Mouse (Mus musculus) gonadal fat pad, adult 2 months (tissue): ENCODE measurements around the gene Psmd11. TPM values are rescaled to one million over a fixed set of nuclear protein-coding genes. Genes with fewer than 3 reads are reported as not detected.

Experiments used
- DNase-seq: peaks from one replicate; pipeline ENCODE4 v3.0.0-alpha.2; 2012; ENCODE audit warnings: low read depth
- polyA plus RNA-seq: library from polyadenylated mRNA; depleted of rRNA; stranded (reverse); fragments of >200 nt; gene quantifications from 2 replicates; pipeline ENCODE4 v1.2.3, GENCODE M21; 2012; rRNA removed

The Psmd11 gene
- polyA plus RNA-seq, 1 experiment = 46.5 TPM

GRCm38 (mm10) chr11:80504519-80505385 lies 76.3 kb downstream of the Psmd11 start:
- DNase-seq = no peak

- DNase-seq = no peak
Measured at GRCm38 (mm10) chr11:80505581-80505980, 77.2 kb downstream of the Psmd11 start.

- no peak for DNase-seq
Measured at GRCm38 (mm10) chr11:80506483-80506882, 78.1 kb downstream of the Psmd11 start.

GRCm38 (mm10) chr11:80507791-80508190 lies 79.4 kb downstream of the Psmd11 start:
- DNase-seq = no peak

- DNase-seq = no peak
Measured at GRCm38 (mm10) chr11:80508361-80509175, 80.2 kb downstream of the Psmd11 start.

GRCm38 (mm10) chr11:80509176-80509506 lies 80.7 kb downstream of the Psmd11 start:
- no peak for DNase-seq

- DNase-seq = no peak
Measured at GRCm38 (mm10) chr11:80510124-80510523, 81.7 kb downstream of the Psmd11 start.

- no peak for DNase-seq
Measured at GRCm38 (mm10) chr11:80512313-80513056, 84.1 kb downstream of the Psmd11 start.

GRCm38 (mm10) chr11:80513796-80514195 lies 85.4 kb downstream of the Psmd11 start:
- no peak for DNase-seq

- no peak for DNase-seq
Measured at GRCm38 (mm10) chr11:80515346-80515745, 86.9 kb downstream of the Psmd11 start.

- no peak for DNase-seq
Measured at GRCm38 (mm10) chr11:80515895-80516294, 87.5 kb downstream of the Psmd11 start.

- no peak for DNase-seq
Measured at GRCm38 (mm10) chr11:80518421-80519367, 90.3 kb downstream of the Psmd11 start.

- no peak for DNase-seq
Measured at GRCm38 (mm10) chr11:80521148-80521547, 92.7 kb downstream of the Psmd11 start.

Other genes with a start within 250 kb of the Psmd11 start
- 7.1 and 8.7 TPM in 2 replicates for gene Rnf135, start 244.8 kb upstream of the Psmd11 start, polyA plus RNA-seq
- gene Rhot1, start 219.6 kb upstream of the Psmd11 start, polyA plus RNA-seq = 16.0 and 18.1 TPM in 2 replicates
- gene Rhbdl3, start 127.7 kb upstream of the Psmd11 start, polyA plus RNA-seq = 8.3 and 8.5 TPM in 2 replicates
- gene 5730455P16Rik, start 50.6 kb upstream of the Psmd11 start, polyA plus RNA-seq = 5.1 and 6.9 TPM in 2 replicates
- gene Zfp207, start 45.3 kb upstream of the Psmd11 start, polyA plus RNA-seq = 115 and 131 TPM in 2 replicates
- gene Cdk5r1, start 48.4 kb downstream of the Psmd11 start, polyA plus RNA-seq = 1.6 and 2.1 TPM in 2 replicates